Mouse (Mus musculus) large intestine, adult 2 months (tissue): ENCODE results near the gene Gpx8. TPM values are rescaled to one million over a fixed set of nuclear protein-coding genes. Genes with fewer than 3 reads are reported as not detected.
"Not testable (repeated sequence)": the region's sequence is repeated elsewhere in the genome, so short reads cannot be mapped to it uniquely, and the experiment has no call there.

ENCODE experiments used
- DNase-seq: peaks from one replicate; pipeline ENCODE4 v3.0.0-alpha.2; 2012; ENCODE audit warnings: low read depth, low spot score
- WGBS: fragments of 180-500 bp; shearing (Covaris S2); methylation state at CpG from one replicate; pipeline ENCODE4 v1.1.7; 2018; 5-methylcytosine and 5-hydroxymethylcytosine counted together
- polyA plus RNA-seq: library from polyadenylated mRNA; depleted of rRNA; stranded (reverse); fragments of >200 nt; gene quantifications from 2 replicates; pipeline ENCODE4 v1.2.3, GENCODE M21; 2012

Gpx8 gene
- polyA plus RNA-seq, 1 experiment: 2.7 TPM

DNA sequence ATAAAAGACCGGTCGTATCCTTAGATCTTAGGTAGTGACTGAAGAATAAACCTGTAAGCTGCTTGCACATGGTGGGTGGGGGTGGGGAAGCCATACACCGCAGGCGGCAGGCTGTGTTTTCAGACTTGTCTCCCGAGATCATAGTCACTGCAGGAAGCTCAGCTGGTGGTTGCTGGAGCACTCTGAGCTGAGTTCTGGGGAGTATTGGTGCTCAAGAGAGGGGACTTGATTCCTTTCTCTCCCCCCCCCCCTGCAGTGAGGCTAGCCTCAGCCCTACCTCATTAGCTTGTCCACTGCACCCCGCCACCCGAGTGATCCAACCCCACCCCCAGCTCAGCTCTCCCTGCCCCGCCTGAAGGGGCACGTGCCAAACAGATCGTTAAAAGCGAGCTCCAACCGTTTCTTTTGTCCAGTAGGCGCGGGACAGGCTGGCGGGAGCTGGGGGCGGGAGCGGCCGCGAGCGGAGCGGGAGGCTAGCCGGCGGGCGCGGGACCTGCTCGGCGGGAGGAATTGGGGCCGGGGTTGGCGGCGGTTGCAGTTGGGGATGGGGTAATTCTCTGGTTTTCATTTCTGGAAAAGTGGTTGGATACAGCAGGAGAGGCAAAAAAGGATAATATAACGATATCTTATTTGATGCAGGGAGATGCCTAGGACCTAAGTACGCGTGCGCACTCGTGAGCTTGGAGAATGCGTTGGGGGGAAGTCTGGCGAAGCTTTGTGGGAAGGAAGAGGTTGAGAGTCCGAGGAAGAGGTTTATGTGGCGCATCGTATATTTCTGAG, 14.2 kb downstream of the Gpx8 start:
- WGBS: 2% methylated on average over 40 of the region's 40 CpGs
- no peak for DNase-seq

DNA sequence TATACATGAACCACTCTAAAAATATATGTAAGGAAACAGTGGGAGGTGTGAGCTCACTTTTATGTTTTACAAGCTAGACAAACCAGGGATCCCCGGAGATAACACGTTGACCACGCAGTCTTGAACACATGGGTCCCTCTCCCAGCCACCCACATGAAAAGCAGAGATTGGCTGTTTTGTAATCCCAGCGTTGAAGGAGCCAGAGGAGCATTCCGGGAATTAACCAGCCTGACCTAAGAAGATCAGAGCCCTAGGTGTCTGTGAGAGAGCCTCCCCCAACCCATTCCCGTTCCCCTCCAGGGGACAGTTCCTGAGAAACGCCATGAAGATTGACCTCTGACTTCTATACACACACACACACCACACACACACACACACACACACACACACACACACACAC, 14.9 kb downstream of the Gpx8 start:
- 2% methylated on average over 7 of the region's 7 CpGs for WGBS
- DNase-seq: no peak

GRCm38 (mm10) chr13:113023274-113024143, 22.7 kb downstream of the Gpx8 start:
- no peak for DNase-seq
- WGBS: 55% methylated on average over 17 of the region's 17 CpGs

- 52% methylated on average over 8 of the region's 8 CpGs for WGBS
- DNase-seq: no peak
Measured at GRCm38 (mm10) chr13:113022467-113022866, 23.7 kb downstream of the Gpx8 start.

DNA sequence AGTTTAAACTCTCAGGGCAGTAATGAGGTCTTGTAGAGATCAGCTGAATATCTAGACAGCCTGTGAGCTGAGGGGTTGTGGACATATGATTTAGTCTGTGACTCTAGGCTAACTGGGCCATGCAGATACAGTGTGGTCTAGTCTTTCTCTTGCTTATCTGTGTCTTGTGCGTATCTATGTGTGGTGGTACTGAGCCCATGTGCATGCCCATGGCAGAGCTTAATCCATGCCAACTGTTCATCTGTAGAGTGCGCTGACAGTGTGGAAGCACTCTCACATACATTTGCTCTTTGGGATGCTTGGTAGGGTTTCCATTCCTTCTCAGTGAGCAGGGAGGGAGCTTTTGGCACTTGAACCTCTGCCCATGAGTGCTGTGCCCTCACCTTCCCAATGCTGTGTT, 24.7 kb downstream of the Gpx8 start:
- 64% methylated on average over 2 of the region's 2 CpGs for WGBS
- no peak for DNase-seq

GRCm38 (mm10) chr13:113013174-113013953, 32.8 kb downstream of the Gpx8 start:
- DNase-seq: not testable (repeated sequence)

DNA sequence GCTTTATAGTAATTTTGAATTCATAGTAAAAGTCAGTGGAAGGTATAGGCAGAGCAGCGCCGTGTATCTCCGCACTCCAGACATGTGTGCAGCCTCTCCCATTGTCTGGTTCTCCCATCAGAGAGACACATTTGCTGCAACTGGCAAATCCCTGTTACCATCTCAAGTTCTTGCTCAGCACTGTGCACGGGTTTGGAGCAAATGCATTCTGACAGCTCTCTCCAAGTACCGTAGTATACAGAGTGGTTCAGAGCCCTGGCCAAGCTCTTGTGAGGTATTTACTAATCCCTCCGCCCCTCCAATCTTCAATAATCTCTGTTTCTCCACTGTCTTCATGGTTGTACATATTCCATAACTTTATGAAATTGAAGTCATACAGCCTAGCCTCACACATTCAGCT, 33.5 kb downstream of the Gpx8 start:
- DNase-seq: no peak
- 74% methylated on average over 6 of the region's 6 CpGs for WGBS

More at GRCm38 (mm10) chr13:113013174-113013953, 32.8 kb downstream of the Gpx8 start:
- WGBS: 8% methylated on average over 19 of the region's 20 CpGs

- DNase-seq: no peak
- 24% methylated on average over 9 of the region's 9 CpGs for WGBS
Measured at GRCm38 (mm10) chr13:113000576-113001318, 45.5 kb downstream of the Gpx8 start.

DNA sequence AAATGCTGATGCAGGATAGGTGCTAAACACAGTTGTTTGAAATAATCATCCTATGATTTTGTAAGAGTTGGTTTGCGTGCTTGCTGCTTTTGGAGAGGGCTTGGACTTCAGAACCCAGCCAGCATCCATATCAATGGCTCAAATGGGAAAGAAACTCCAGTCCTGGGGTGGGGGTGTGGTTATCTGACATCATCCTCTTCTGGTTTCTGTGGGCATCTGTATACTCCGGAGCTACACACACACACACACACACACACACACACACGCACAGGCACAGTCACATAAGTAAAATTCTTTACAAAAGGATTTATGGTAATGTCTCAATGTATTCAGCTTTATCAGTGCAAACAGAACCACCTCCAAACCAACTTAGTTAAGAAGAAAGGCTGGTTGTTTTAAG, 46.1 kb downstream of the Gpx8 start:
- DNase-seq: no peak
- WGBS: 71% methylated on average over 3 of the region's 3 CpGs

DNA sequence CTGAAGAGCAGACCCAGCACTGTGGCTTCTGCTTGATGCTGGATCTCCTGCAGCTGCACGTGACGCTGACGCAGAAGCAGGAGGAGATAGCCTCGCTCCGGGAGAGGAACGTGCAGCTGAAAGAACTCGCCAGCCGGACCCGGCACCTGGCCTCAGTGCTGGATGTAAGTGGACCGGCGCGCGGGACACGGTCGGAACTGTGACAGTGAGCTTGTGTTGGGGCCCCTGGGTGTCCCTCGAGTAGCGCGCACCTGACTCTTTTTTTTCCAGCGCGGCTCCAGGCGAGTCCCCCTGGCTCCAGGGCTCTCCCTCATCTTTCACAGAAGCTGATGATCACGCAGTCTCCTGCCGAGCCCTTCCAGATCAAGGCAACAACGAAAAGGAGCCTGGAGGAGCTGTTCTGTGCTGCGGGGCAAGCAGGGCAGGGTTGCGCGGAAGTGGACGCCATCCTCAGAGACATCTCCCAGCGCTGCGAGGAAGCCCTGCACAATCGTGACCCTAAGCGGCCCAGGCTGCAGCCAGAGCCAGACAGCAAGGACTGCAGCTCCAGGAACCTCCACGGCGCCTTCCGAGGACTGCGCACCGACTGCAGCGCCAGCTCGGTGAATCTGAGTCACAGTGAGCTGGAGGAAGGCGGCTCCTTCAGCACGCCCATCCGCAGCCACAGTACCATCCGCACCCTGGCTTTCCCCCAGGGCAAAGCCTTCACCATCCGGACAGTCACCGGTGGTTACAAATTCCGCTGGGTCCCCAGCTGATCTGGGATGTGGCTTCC, 47.6 kb downstream of the Gpx8 start:
- under 1% methylated on average over 46 of the region's 46 CpGs for WGBS

DNA sequence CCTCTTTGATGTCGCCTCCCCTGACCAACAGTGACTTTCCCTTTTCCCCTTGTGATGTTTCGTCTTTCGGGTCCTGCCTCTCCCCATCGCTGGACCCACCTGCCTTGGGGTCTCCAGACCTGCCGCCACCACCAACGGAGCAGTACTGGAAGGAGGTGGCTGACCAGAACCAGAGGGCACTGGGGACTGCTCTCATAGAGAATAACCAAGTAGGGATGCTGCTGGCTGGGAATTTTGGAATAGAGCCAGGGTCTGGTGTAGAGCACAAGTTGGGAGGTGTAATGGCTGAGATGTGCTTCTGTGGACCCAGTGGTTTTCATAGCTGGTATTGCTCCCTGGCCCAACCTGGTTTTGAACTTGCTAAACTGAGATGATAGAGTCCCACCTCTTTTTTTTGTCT, 48.8 kb downstream of the Gpx8 start:
- no peak for DNase-seq
- 72% methylated on average over 6 of the region's 6 CpGs for WGBS

More for the DNA sequence above, 47.6 kb downstream of the Gpx8 start:
- no peak for DNase-seq

DNA sequence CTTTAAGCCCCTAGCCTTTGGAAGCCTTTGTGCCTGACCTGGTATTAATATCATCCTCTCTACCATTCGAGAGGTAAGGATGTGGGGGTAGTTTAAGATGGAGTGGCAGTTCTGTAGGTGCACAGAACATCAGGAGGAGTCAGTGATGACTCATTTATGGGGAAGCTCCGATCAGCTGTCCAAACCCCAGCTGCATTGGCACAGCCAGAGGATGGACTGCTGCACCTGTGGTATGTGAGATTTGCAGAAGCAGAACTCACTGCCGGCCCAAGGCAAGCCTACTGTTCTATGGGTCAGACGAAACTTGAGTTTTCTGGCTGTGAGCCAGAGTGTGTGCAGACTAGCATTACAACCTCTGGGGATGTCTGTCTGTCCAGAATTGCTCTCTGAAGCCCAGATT, 49.8 kb downstream of the Gpx8 start:
- WGBS: 26% methylated on average over 4 of the region's 4 CpGs

DNA sequence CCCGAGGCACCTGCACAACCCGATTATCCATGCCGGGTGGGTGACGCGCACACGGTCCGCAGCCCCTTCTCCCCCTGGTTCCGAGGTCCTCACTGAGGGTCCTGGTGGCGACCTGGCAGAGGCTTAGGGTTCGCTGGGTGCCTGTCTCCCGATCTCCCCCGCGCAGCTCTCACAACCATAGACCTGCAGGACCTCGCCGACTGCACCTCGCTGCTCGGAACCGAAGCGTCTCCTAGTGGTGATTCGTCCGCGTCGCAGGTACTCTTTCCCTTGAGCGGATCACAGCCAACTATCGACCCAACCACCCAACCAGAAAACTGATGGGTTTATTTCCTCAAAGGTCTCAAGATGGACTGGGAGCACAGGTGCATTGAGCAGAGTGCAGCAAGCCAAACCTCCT, 52.0 kb downstream of the Gpx8 start:
- WGBS: under 1% methylated on average over 25 of the region's 25 CpGs
- DNase-seq: no peak

More for the DNA sequence above, 49.8 kb downstream of the Gpx8 start:
- DNase-seq: no peak

DNA sequence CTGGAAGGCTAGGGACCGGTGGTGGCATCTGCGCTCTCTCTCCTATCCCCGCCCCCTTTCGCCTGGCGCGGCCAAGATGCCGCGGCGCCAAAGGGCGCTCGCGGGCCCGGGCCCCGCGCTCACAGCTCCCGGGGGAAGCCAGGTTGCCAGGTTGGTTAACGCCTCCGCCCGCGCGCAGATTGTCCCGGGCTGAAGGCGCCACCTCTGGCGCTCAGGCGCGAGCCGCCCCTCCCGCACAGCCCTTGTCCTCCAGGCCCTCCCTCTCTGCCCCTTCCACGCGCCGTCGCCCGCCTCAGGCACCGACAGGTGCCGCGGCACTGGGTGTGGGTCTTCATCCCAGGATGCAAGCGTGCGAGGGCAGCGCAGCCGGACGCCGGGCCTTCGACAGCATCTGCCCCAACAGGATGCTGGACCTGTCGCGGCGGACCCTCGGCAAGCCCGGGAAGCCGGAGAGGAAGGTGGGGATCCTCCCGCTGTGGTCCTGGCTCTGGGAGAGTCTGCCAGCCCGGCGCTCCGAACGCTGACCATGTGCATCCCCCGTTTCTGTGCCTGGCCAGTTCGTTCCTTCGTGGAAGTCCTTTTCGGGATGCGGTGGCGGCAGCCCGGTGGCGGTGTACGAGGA, 52.6 kb downstream of the Gpx8 start, which contains the start of gene Mcidas:
Gene Mcidas, plus strand, starts transcription at position 315 of the 622 bp plus-strand sequence.
- no peak for DNase-seq
- under 1% methylated on average over 63 of the region's 63 CpGs for WGBS
